Comparison of ENCODE assay signal across 8 mouse cellular contexts in genomic region chr14:104467133-104467965, GRCm38 (mm10). TPM values are rescaled to one million over a fixed set of nuclear protein-coding genes. Genes with fewer than 3 reads are reported as not detected.
DNase-seq lines count a peak whose midpoint lies in the region; ATAC-seq and TF ChIP-seq lines count a peak whose summit lies in the region.

No protein-coding gene starts in this region.

- intact Hi-C loops in gastrocnemius, adult 2 months (cut with DNase I), result loop anchor here (2.0 kb wide), 1 partner anchor 55 kb away; the partner anchor contains the start of gene Rnf219

- TF ChIP-seq CTCF in gastrocnemius, adult 2 months (IDR thresholded peaks at IDR 0.05), result no peak

- H3K36me3 ChIP-seq in embryonic facial prominence, embryonic 13.5 days, result no peaks in the 10 kb centered on the region
- no peaks in the 10 kb centered on the region for H3K36me3 ChIP-seq in intestine, embryonic 15.5 days

- no peaks in the 10 kb centered on the region for H3K9me3 ChIP-seq in embryonic facial prominence, embryonic 13.5 days
- H3K9me3 ChIP-seq in intestine, embryonic 15.5 days, result no peaks in the 10 kb centered on the region

- peak; percentile 34 for DNase-seq in gastrocnemius, adult 2 months
- DNase-seq in gastrocnemius, adult 18-20 months (ENCODE audit: low spot score), result no peak
- peak; percentile 22 for DNase-seq in naive thymus-derived CD4-positive, alpha-beta T cell, adult 2 months (ENCODE audit: low read depth)
- DNase-seq in layer of hippocampus, postnatal 25 days (ENCODE audit: extremely low spot score in 1 of 2, low spot score in 1 of 2), result no peak
- DNase-seq in left cerebral cortex, adult 18-20 months (ENCODE audit: low spot score in 2 of 2), result no peak

- H3K4me1 ChIP-seq in embryonic facial prominence, embryonic 13.5 days, result peaks cover 27% of the 10 kb centered on the region
- peaks cover 27% of the 10 kb centered on the region for H3K4me1 ChIP-seq in intestine, embryonic 15.5 days (replicated peaks)

- peak overlapping the region; percentile 85 for H3K4me2 ChIP-seq in embryonic facial prominence, embryonic 13.5 days
- peak overlapping the region; percentile 94 for H3K4me2 ChIP-seq in intestine, embryonic 15.5 days (replicated peaks)

- peak overlapping the region; percentile 51 for H3K9ac ChIP-seq in embryonic facial prominence, embryonic 13.5 days
- no peak overlapping the region for H3K9ac ChIP-seq in intestine, embryonic 15.5 days

- WGBS in embryonic facial prominence, embryonic 13.5 days, result under 1% methylated on average over 96 of the region's 101 CpGs
- WGBS in intestine, embryonic 15.5 days, result under 1% methylated on average over 101 of the region's 101 CpGs

- ATAC-seq in CD4-positive, CD25-positive, alpha-beta regulatory T cell, adult 4 months, result peak; percentile 14
- no peak; the same call in 1 of the 2 replicates for ATAC-seq in embryonic facial prominence, embryonic 13.5 days (ENCODE audit: insufficient number of reproducible peaks, insufficient read depth, low FRiP score, low TSS enrichment, low read depth)
- ATAC-seq in intestine, embryonic 15.5 days, result peak; percentile 78

- no peak overlapping the region for H3K27ac ChIP-seq in gastrocnemius, adult 2 months
- no peak overlapping the region for H3K27ac ChIP-seq in embryonic facial prominence, embryonic 13.5 days
- H3K27ac ChIP-seq in intestine, embryonic 15.5 days, result no peak overlapping the region

- peak overlapping the region; percentile 79 for H3K4me3 ChIP-seq in gastrocnemius, adult 2 months
- peak overlapping the region; percentile 53 for H3K4me3 ChIP-seq in embryonic facial prominence, embryonic 13.5 days
- H3K4me3 ChIP-seq in intestine, embryonic 15.5 days (replicated peaks), result peak overlapping the region; percentile 54

- H3K27me3 ChIP-seq in embryonic facial prominence, embryonic 13.5 days, result peaks cover 97% of the 10 kb centered on the region
- H3K27me3 ChIP-seq in intestine, embryonic 15.5 days (replicated peaks), result peaks cover 88% of the 10 kb centered on the region

RNA-seq across cellular contexts. Expression of gene Pou4f1, which starts 0.5 kb away (rescaled TPM):
- total RNA-seq in gastrocnemius, adult 2 months (2021), result 1 to 10 TPM; 1.0 to 2.0 TPM
- 1 to 10 TPM; 1.3 to 1.4 TPM for total RNA-seq in gastrocnemius, adult 18-20 months (2021)
- 1 to 10 TPM; 1.1 to 1.7 TPM for polyA plus RNA-seq in CD4-positive, CD25-positive, alpha-beta regulatory T cell, adult 4 months (2017; shearing (Covaris generic))
- polyA plus RNA-seq in embryonic facial prominence, embryonic 13.5 days (2015; fragmentation: Nextera tagmentation; extraction: Ambion mirVana), result 0.54 and 0.76 TPM in 2 replicates
- 0.24 and 0.34 TPM in 2 replicates for polyA plus RNA-seq in intestine, embryonic 15.5 days (2015; fragmentation: Nextera tagmentation; extraction: Ambion mirVana)
- under 1 TPM in 1 of 2 experiments, not detected in 1; 0.07 TPM for total RNA-seq in layer of hippocampus, postnatal 25 days (2021)
- not detected for total RNA-seq in left cerebral cortex, adult 18-20 months (2021)

RNA-seq across cellular contexts. Expression of gene Rnf219, which starts 55.1 kb away (rescaled TPM):
- 1 to 10 TPM; 2.1 to 3.9 TPM for total RNA-seq in gastrocnemius, adult 2 months (2021)
- 1 to 10 TPM; 2.5 to 2.7 TPM for total RNA-seq in gastrocnemius, adult 18-20 months (2021)
- polyA plus RNA-seq in CD4-positive, CD25-positive, alpha-beta regulatory T cell, adult 4 months (2017; shearing (Covaris generic)), result 10 to 100 TPM; 23.4 to 30.1 TPM
- 37.1 and 37.5 TPM in 2 replicates for polyA plus RNA-seq in embryonic facial prominence, embryonic 13.5 days (2015; fragmentation: Nextera tagmentation; extraction: Ambion mirVana)
- 18.7 and 26.2 TPM in 2 replicates for polyA plus RNA-seq in intestine, embryonic 15.5 days (2015; fragmentation: Nextera tagmentation; extraction: Ambion mirVana)
- 10 to 100 TPM; 12.8 to 16.3 TPM for total RNA-seq in layer of hippocampus, postnatal 25 days (2021)
- total RNA-seq in left cerebral cortex, adult 18-20 months (2021), result 10 to 100 TPM; 16.3 to 17.0 TPM

Comparison
In these comparisons a context has a peak if more than half of its experiments do, and no peak if none do; other contexts are left out.
1. DNase-seq: peak in gastrocnemius, adult 2 months (single experiment) and naive thymus-derived CD4-positive, alpha-beta T cell, adult 2 months (single experiment); none in gastrocnemius, adult 18-20 months (single experiment), layer of hippocampus, postnatal 25 days (0 of 2) and left cerebral cortex, adult 18-20 months (0 of 2).
2. Peak in every context shown above with its lines, with median percentiles within 50 percentile points of each other: H3K4me3 ChIP-seq.